Mouse (Mus musculus) urinary bladder, adult 2 months (tissue): Measurements from ENCODE around the gene Trem2. TPM values are rescaled to one million over a fixed set of nuclear protein-coding genes. Genes with fewer than 3 reads are reported as not detected.

Experiments
- polyA plus RNA-seq: library from polyadenylated mRNA; depleted of rRNA; stranded (reverse); fragments of >200 nt; gene quantifications from 2 replicates; pipeline ENCODE4 v1.2.3, GENCODE M21; 2012; rRNA removed

Gene Trem2
- polyA plus RNA-seq, 1 experiment: 8.8 TPM

Other genes with a start within 250 kb of the Trem2 start
- gene 9830107B12Rik, start 200.1 kb upstream of the Trem2 start, polyA plus RNA-seq: 0.04 and 0.06 TPM in 2 replicates
- gene A530064D06Rik, start 179.1 kb upstream of the Trem2 start, polyA plus RNA-seq: 0.41 and 0.69 TPM in 2 replicates
- 0.01 TPM in 1 of 2 replicates, not detected in the other for gene Trem1, start 113.6 kb upstream of the Trem2 start, polyA plus RNA-seq
- not detected in 2 replicates for gene Trem3, start 98.6 kb upstream of the Trem2 start, polyA plus RNA-seq
- gene Treml4, start 82.1 kb upstream of the Trem2 start, polyA plus RNA-seq: 0.49 and 0.89 TPM in 2 replicates
- 0.19 and 0.32 TPM in 2 replicates for gene Treml2, start 46.9 kb upstream of the Trem2 start, polyA plus RNA-seq
- 0.46 and 0.66 TPM in 2 replicates for gene B430306N03Rik, start 30.3 kb upstream of the Trem2 start, polyA plus RNA-seq
- gene Treml1, start 13.5 kb downstream of the Trem2 start, polyA plus RNA-seq: 0.07 and 0.11 TPM in 2 replicates
- 31.7 and 39.2 TPM in 2 replicates for gene Nfya, start 63.5 kb downstream of the Trem2 start, polyA plus RNA-seq
- 38.1 and 42.4 TPM in 2 replicates for gene Oard1, start 63.6 kb downstream of the Trem2 start, polyA plus RNA-seq
- gene Apobec2, start 86.5 kb downstream of the Trem2 start, polyA plus RNA-seq: 6.8 and 7.9 TPM in 2 replicates
- not detected in 2 replicates for gene Tspo2, start 105.1 kb downstream of the Trem2 start, polyA plus RNA-seq
- 0.11 and 0.13 TPM in 2 replicates for gene Unc5cl, start 108.5 kb downstream of the Trem2 start, polyA plus RNA-seq